Mouse (Mus musculus): Measurements from ENCODE around the gene Ptprj.
"Not testable (repeated sequence)": the region's sequence is repeated elsewhere in the genome, so short reads cannot be mapped to it uniquely, and the experiment has no call there.

GRCm38 (mm10) chr2:90441811-90442210 lies 138.6 kb downstream of the Ptprj start:
- TF ChIP-seq GATA1 (IDR thresholded peaks at IDR 0.05; ENCODE audit: borderline replicate concordance, low read length); FLI1 (IDR thresholded peaks at IDR 0.05; ENCODE audit: low read length): not testable (repeated sequence)
